ENCODE assay signal across 28 mouse cellular contexts in genomic region chr17:86571266-86571665, GRCm38 (mm10).
"Had no signal": no experiment of that assay in that cellular context is flagged by ENCODE, and none has a peak within 500 bp of the region (broad histone marks: within the 10 kb centered on the region; RNA-seq: fewer than 3 reads in every experiment).

No protein-coding gene starts in this region.

- H3K4me3 ChIP-seq: heart, embryonic 12.5 days; heart, embryonic 13.5 days; heart, embryonic 15.5 days; hindbrain, embryonic 10.5 days; hindbrain, embryonic 12.5 days; hindbrain, embryonic 13.5 days; hindbrain, embryonic 15.5 days; intestine, embryonic 15.5 days; kidney, embryonic 15.5 days; layer of hippocampus, adult 2 months; left cerebral cortex, adult 2 months had no signal

- H3K27ac ChIP-seq: heart, embryonic 13.5 days; heart, embryonic 15.5 days; hindbrain, embryonic 10.5 days; hindbrain, embryonic 12.5 days; hindbrain, embryonic 13.5 days; hindbrain, embryonic 14.5 days; hindbrain, embryonic 15.5 days; hindbrain, postnatal 0 days; intestine, embryonic 15.5 days; kidney, embryonic 15.5 days; layer of hippocampus, adult 2 months; left cerebral cortex, adult 2 months had no signal

- H3K4me1 ChIP-seq: heart, embryonic 12.5 days; heart, embryonic 13.5 days; heart, embryonic 15.5 days; hindbrain, embryonic 10.5 days; hindbrain, embryonic 12.5 days; hindbrain, embryonic 13.5 days; hindbrain, embryonic 15.5 days had no signal

- DNase-seq: heart, postnatal 10 days; heart, postnatal 14 days; heart, postnatal 36 days; kidney, adult 11 months; kidney, adult 18-20 months; kidney, adult 2 months; kidney, adult 8-10 months; kidney, adult 9 months; kidney, postnatal 10 days; kidney, postnatal 14 days; kidney, postnatal 25 days; kidney, postnatal 36 days; kidney, postnatal 4 days; layer of hippocampus, adult 9-11 months; layer of hippocampus, postnatal 36 days had no signal

- H3K27me3 ChIP-seq: heart, embryonic 12.5 days; heart, embryonic 13.5 days; heart, embryonic 15.5 days; hindbrain, embryonic 12.5 days; hindbrain, embryonic 13.5 days; hindbrain, embryonic 15.5 days; intestine, embryonic 15.5 days; kidney, embryonic 15.5 days had no signal
